Mouse (Mus musculus) retina, embryonic 14.5 days (tissue): ENCODE results near the gene Defa20.
"Not testable (repeated sequence)": the region's sequence is repeated elsewhere in the genome, so short reads cannot be mapped to it uniquely, and the experiment has no call there.

Source experiments
- DNase-seq: peaks from one replicate; pipeline ENCODE4 v3.0.0-alpha.2; 2015; ENCODE audit warnings: low spot score

Gene Defa20

DNA sequence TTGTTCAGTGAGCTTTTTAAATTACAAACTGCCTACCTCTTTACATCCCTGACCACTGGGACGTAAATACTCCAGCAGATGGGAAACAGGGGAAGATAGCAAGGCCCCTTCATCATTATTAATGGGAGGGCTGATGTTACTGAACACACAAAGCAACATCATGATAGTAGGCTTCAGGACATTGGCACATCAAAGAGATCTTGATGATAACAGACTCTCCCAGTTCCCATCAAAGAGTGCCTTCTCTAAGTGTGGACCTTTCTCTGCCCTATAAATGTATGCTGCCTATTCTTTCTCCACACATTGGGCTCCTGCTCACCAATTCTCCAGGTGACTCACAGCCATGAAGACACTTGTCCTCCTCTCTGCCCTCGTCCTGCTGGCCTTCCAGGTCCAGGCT, at the start of gene Defa20:
Gene Defa20 (plus strand): TSS at position 301 of the 400 bp plus-strand sequence.
- DNase-seq = not testable (repeated sequence)

DNA sequence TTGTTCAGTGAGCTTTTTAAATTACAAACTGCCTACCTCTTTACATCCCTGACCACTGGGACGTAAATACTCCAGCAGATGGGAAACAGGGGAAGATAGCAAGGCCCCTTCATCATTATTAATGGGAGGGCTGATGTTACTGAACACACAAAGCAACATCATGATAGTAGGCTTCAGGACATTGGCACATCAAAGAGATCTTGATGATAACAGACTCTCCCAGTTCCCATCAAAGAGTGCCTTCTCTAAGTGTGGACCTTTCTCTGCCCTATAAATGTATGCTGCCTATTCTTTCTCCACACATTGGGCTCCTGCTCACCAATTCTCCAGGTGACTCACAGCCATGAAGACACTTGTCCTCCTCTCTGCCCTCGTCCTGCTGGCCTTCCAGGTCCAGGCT, 19.7 kb downstream of the Defa20 start, which contains the start of gene Defa32:
Gene Defa32 (plus strand): TSS at position 301 of the 400 bp plus-strand sequence.
- not testable (repeated sequence) for DNase-seq
